Mouse (Mus musculus) kidney, adult 2 months (tissue): ENCODE data around the gene Bace1. TPM values are rescaled to one million over a fixed set of nuclear protein-coding genes. Genes with fewer than 3 reads are reported as not detected.

Experiments used
- DNase-seq: peaks from one replicate; pipeline ENCODE4 v3.0.0; 2021
- H3K27ac ChIP-seq: fragments of 200-500 bp; 2 replicates; pipeline ENCODE4 v1.5.1; 2012; ENCODE audit warnings: low read depth, low read length, control low read depth, inconsistent platforms; ENCODE audit not compliant: insufficient read depth
- H3K27me3 ChIP-seq: fragments of 200-500 bp; replicated peaks from 2 replicates; pipeline ENCODE4 v1.6.1; 2012; ENCODE audit warnings: mild to moderate bottlenecking, moderate library complexity, low read length, inconsistent platforms; ENCODE audit not compliant: control insufficient read depth, insufficient read depth
- H3K36me3 ChIP-seq: fragments of 200-500 bp; 2 replicates; pipeline ENCODE4 v1.6.1; 2012; ENCODE audit warnings: mild to moderate bottlenecking, moderate library complexity, low read length, inconsistent platforms; ENCODE audit not compliant: control insufficient read depth, insufficient read depth
- H3K4me1 ChIP-seq: fragments of 200-500 bp; 2 replicates; pipeline ENCODE4 v1.6.1; 2011; ENCODE audit warnings: low read length; ENCODE audit not compliant: control insufficient read depth, insufficient read depth
- H3K4me3 ChIP-seq: fragments of 200-500 bp; 2 replicates; pipeline ENCODE4 v1.5.1; 2011; ENCODE audit warnings: mild to moderate bottlenecking, low read depth, low read length, control low read depth; ENCODE audit not compliant: insufficient read depth
- CTCF ChIP-seq: fragments of 200-500 bp; conservative IDR thresholded peaks from 2 replicates; pipeline ENCODE4 v1.5.1; 2011; ENCODE audit warnings: low read depth, mild to moderate bottlenecking, control low read depth, low read length, moderate library complexity, mixed read lengths; ENCODE audit not compliant: insufficient read depth, insufficient read length
- POLR2A ChIP-seq: fragments of 200-500 bp; IDR thresholded peaks from one replicate; pipeline ENCODE4 v1.6.1; 2011; ENCODE audit warnings: low read depth, low read length, control low read depth
- WGBS: fragments of 180-500 bp; shearing (Covaris S2); methylation state at CpG from one replicate; pipeline ENCODE4 v1.1.7; 2018; 5-methylcytosine and 5-hydroxymethylcytosine counted together
- polyA plus RNA-seq: library from polyadenylated mRNA; depleted of rRNA; stranded (reverse); fragments of >200 nt; gene quantifications from 2 replicates; pipeline ENCODE4 v1.2.3, GENCODE M21; 2012

The Bace1 gene
- polyA plus RNA-seq, 1 experiment, result 26.8 TPM

- H3K4me3 ChIP-seq, result no peak overlapping the region
- no peaks in the 10 kb centered on the region for H3K4me1 ChIP-seq
- 86% methylated on average over 7 of the region's 7 CpGs for WGBS
- H3K27me3 ChIP-seq, result no peaks in the 10 kb centered on the region
- peaks cover 3% of the 10 kb centered on the region for H3K36me3 ChIP-seq
- no peak overlapping the region for H3K27ac ChIP-seq
- DNase-seq, result peak; percentile 10
- no peak for TF ChIP-seq POLR2A
- TF ChIP-seq CTCF, result no peak
Measured at GRCm38 (mm10) chr9:45861813-45862212, 23.4 kb downstream of the Bace1 start.

GRCm38 (mm10) chr9:45869181-45869580 lies 30.8 kb downstream of the Bace1 start:
- H3K4me3 ChIP-seq, result no peak overlapping the region
- no peaks in the 10 kb centered on the region for H3K4me1 ChIP-seq
- H3K36me3 ChIP-seq, result peaks cover 7% of the 10 kb centered on the region
- no peak for DNase-seq
- TF ChIP-seq POLR2A (no peak), CTCF (no peak)
- H3K27me3 ChIP-seq, result no peaks in the 10 kb centered on the region
- no peak overlapping the region for H3K27ac ChIP-seq
- WGBS, result 77% methylated on average over 3 of the region's 3 CpGs

DNA sequence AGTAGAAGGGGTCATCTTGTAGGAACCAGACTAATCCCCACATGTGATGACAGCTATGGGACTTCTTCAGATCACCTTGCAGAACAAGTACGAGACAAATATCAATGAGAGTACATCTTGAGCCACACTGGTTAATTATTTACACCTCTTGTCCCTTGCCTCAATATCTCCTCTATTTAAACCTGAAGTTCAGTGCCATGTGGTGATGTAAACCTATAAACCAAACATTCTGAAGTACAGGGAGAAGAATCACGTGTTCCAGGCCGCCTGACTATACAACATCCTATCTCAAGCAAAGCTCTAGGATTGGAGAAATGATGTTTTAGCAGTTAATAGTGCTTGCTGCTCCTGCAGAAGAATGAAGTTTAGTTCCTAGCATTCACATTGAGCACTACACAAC lies 31.9 kb downstream of the Bace1 start:
- peaks cover 7% of the 10 kb centered on the region for H3K36me3 ChIP-seq
- no peak overlapping the region for H3K27ac ChIP-seq
- no peak for TF ChIP-seq POLR2A
- TF ChIP-seq CTCF, result no peak
- DNase-seq, result no peak
- no peaks in the 10 kb centered on the region for H3K4me1 ChIP-seq
- no peaks in the 10 kb centered on the region for H3K27me3 ChIP-seq
- no peak overlapping the region for H3K4me3 ChIP-seq
- 60% methylated on average over 3 of the region's 3 CpGs for WGBS

GRCm38 (mm10) chr9:45877928-45878327 lies 39.5 kb downstream of the Bace1 start:
- TF ChIP-seq POLR2A (no peak), CTCF (no peak)
- DNase-seq, result peak; percentile 60

DNA sequence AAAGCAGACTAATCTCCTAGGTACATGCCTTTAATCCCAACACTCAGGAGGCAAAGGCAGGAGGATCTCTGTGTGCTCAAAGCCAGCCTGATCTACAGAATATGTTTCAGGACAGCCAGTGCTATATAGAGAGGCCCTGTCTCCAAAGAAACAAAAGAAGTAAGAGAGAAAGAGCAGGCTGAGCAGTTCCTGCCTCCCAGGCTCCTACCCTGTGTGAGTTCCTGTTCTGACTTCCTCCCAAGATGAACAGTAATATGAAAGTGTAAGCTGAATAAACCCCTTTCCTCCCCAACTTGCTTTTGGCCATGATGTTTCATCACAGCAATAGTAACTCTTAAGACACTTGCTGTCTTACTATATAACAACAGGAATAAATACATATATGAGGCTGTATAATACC lies 55.3 kb downstream of the Bace1 start:
- no peaks in the 10 kb centered on the region for H3K4me1 ChIP-seq
- no peak overlapping the region for H3K4me3 ChIP-seq
- no peak overlapping the region for H3K27ac ChIP-seq
- H3K27me3 ChIP-seq, result no peaks in the 10 kb centered on the region
- no peak for DNase-seq
- peaks cover 8% of the 10 kb centered on the region for H3K36me3 ChIP-seq
- TF ChIP-seq POLR2A (no peak), CTCF (no peak)

More at GRCm38 (mm10) chr9:45877928-45878327, 39.5 kb downstream of the Bace1 start:
- no peaks in the 10 kb centered on the region for H3K36me3 ChIP-seq
- no peaks in the 10 kb centered on the region for H3K4me1 ChIP-seq
- H3K27me3 ChIP-seq, result no peaks in the 10 kb centered on the region
- WGBS, result 60% methylated on average over 2 of the region's 2 CpGs
- no peak overlapping the region for H3K27ac ChIP-seq
- no peak overlapping the region for H3K4me3 ChIP-seq

- no peaks in the 10 kb centered on the region for H3K36me3 ChIP-seq
- H3K4me3 ChIP-seq, result no peak overlapping the region
- 51% methylated on average over 4 of the region's 4 CpGs for WGBS
- H3K27me3 ChIP-seq, result no peaks in the 10 kb centered on the region
- no peak for DNase-seq
- peaks cover 11% of the 10 kb centered on the region; the same call in 1 of the 2 replicates for H3K4me1 ChIP-seq
- H3K27ac ChIP-seq, result no peak overlapping the region
- TF ChIP-seq CTCF (no peak), POLR2A (no peak)
Measured at GRCm38 (mm10) chr9:45905196-45905595, 66.8 kb downstream of the Bace1 start.

GRCm38 (mm10) chr9:45905811-45906237 lies 67.4 kb downstream of the Bace1 start:
- no peak for TF ChIP-seq POLR2A
- TF ChIP-seq CTCF, result no peak
- Histone ChIP-seq H3K36me3 (no peaks in the 10 kb centered on the region), H3K4me3 (peak overlapping the region; percentile 81), H3K4me1 (peaks cover 14% of the 10 kb centered on the region; the same call in 1 of the 2 replicates), H3K27ac (peak overlapping the region; percentile 78), H3K27me3 (no peaks in the 10 kb centered on the region)
- peak; percentile 34 for DNase-seq
- 2% methylated on average over 21 of the region's 27 CpGs for WGBS

DNA sequence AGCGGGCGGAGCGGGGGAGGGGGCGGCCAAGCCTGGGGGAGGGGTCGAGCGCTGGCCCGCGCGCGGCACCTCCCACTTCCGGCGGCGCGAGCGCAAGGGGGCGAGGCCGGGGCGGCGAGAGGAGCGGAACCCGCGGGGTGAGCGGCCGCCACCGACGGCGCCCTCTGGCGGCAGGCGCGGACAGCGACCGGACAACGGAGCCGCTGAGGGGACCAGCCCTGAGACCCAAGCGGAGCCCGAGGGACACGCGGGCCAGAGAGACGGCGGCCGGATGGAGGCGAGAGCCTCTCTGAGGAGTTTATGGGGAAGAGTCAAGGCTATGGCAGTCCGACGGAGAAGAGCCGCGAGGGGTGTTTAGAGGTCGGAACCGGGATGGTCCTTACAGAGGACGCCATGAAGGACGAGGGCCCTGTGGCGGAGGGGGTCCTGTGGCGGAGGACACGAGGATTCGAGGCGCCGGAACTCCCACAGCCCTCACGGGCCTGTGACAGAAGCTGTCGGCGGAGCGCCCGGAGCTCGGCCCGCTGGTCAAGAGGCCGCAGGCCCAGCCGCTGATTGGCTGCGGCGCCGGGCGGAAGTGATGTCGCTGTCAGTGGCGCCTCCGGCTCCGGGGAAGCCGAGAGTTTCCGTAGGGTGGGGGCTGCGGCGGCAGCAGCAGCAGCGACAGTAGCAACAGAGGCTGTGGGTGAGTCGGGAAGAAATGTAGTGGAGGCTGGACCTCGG lies 68.1 kb downstream of the Bace1 start, which contains the start of the genes Pcsk7 and Rnf214:
Pcsk7 (plus strand) TSS at position 143 of the 723 bp plus-strand sequence.
Rnf214 (minus strand) TSS at position 557 of the 723 bp plus-strand sequence.
- peaks cover 14% of the 10 kb centered on the region; the same call in 1 of the 2 replicates for H3K4me1 ChIP-seq
- H3K27me3 ChIP-seq, result no peaks in the 10 kb centered on the region
- no peaks in the 10 kb centered on the region; the same call in 1 of the 2 replicates for H3K36me3 ChIP-seq
- TF ChIP-seq POLR2A (peak; percentile 27), CTCF (peak; percentile 68)
- under 1% methylated on average over 79 of the region's 80 CpGs for WGBS
- peak within 1 kb of the TSS; percentile 100 for H3K27ac ChIP-seq
- H3K4me3 ChIP-seq, result peak within 1 kb of the TSS; percentile 81
- peak; percentile 95 for DNase-seq
